Mouse (Mus musculus) small intestine, adult 2 months (tissue): ENCODE results near the gene Usp50. TPM values are rescaled to one million over a fixed set of nuclear protein-coding genes. Genes with fewer than 3 reads are reported as not detected.

ENCODE experiments used
- H3K27ac ChIP-seq: fragments of 200-500 bp; 2 replicates; pipeline ENCODE4 v1.5.1; 2012; ENCODE audit warnings: low read depth, low read length, control low read depth, inconsistent platforms; ENCODE audit not compliant: insufficient read depth
- H3K27me3 ChIP-seq: fragments of 200-500 bp; 2 replicates; pipeline ENCODE4 v1.6.1; 2012; ENCODE audit warnings: mild to moderate bottlenecking, moderate library complexity, low read length, inconsistent platforms; ENCODE audit not compliant: control insufficient read depth, insufficient read depth
- H3K36me3 ChIP-seq: fragments of 200-500 bp; 2 replicates; pipeline ENCODE4 v1.6.1; 2012; ENCODE audit warnings: mild to moderate bottlenecking, low read length, control low read depth, inconsistent platforms; ENCODE audit not compliant: control insufficient read depth, insufficient read depth
- H3K4me1 ChIP-seq: fragments of 200-500 bp; 2 replicates; pipeline ENCODE4 v1.6.1; 2012; ENCODE audit warnings: low read length, inconsistent platforms, mixed read lengths; ENCODE audit not compliant: control insufficient read depth, insufficient read depth, insufficient read length
- H3K4me3 ChIP-seq: fragments of 200-500 bp; 2 replicates; pipeline ENCODE4 v1.5.1; 2012; ENCODE audit warnings: low read depth, mild to moderate bottlenecking, control low read depth, inconsistent platforms, low read length, moderate library complexity
- CTCF ChIP-seq: fragments of 200-500 bp; IDR thresholded peaks from 2 replicates; pipeline ENCODE4 v1.5.1; 2012; ENCODE audit warnings: low read depth, mild to moderate bottlenecking, control low read depth, inconsistent platforms, low read length, moderate library complexity, mixed read lengths; ENCODE audit not compliant: insufficient replicate concordance, insufficient read length; ENCODE audit errors: extremely low read depth
- POLR2A ChIP-seq: fragments of 200-500 bp; IDR thresholded peaks from 2 replicates; pipeline ENCODE4 v1.6.1; 2012; ENCODE audit warnings: low read depth, mild to moderate bottlenecking, control low read depth, inconsistent platforms, low read length, moderate library complexity
- WGBS: fragments of 180-500 bp; shearing (Covaris S2); methylation state at CpG from one replicate; pipeline ENCODE4 v1.1.7; 2018; 5-methylcytosine and 5-hydroxymethylcytosine counted together
- polyA plus RNA-seq: library from polyadenylated mRNA; depleted of rRNA; stranded (reverse); fragments of >200 nt; gene quantifications from 2 replicates; pipeline ENCODE4 v1.2.3, GENCODE M21; 2012

The Usp50 gene
- polyA plus RNA-seq, 1 experiment: 0.52 TPM

- peaks cover 44% of the 10 kb centered on the region for H3K36me3 ChIP-seq
- no peak overlapping the region for H3K27ac ChIP-seq
- no peak for TF ChIP-seq POLR2A
- TF ChIP-seq CTCF: no peak
- H3K4me3 ChIP-seq: no peak overlapping the region
- no peaks in the 10 kb centered on the region for H3K27me3 ChIP-seq
- 63% methylated on average over 5 of the region's 5 CpGs for WGBS
- peaks cover 5% of the 10 kb centered on the region; the same call in 1 of the 2 replicates for H3K4me1 ChIP-seq
Observed at GRCm38 (mm10) chr2:126792611-126793010, 9.3 kb upstream of the Usp50 start.

DNA sequence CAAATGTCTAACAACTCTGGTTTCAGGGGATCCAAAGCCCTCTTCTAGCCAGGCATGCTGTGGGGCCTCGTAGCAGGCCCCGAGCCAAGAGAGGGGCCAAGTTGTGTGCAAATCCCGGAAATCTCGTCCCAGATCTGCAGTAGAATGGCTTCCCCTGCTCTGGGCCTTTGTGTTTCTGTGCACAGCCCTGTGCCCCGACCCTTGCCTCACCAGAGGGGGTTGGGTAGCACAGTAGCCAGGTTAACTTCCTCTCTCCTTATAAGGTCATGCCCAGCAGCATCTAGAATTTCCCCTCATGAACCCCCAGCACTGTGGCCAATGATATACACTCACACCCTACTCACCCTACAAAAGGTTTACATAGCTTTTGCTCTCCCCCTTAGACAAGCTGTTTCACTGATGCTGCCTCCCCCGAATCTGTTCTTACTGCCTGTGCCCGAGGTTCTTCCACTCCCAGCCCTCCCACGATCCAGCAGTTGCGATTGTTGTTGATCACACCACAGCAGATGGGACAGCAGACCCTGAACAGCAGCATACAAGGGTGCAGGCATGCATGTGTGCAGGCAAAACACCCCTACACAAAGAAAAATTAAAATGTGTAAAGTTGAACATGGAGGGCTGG lies 4.6 kb upstream of the Usp50 start:
- H3K27ac ChIP-seq: no peak overlapping the region

DNA sequence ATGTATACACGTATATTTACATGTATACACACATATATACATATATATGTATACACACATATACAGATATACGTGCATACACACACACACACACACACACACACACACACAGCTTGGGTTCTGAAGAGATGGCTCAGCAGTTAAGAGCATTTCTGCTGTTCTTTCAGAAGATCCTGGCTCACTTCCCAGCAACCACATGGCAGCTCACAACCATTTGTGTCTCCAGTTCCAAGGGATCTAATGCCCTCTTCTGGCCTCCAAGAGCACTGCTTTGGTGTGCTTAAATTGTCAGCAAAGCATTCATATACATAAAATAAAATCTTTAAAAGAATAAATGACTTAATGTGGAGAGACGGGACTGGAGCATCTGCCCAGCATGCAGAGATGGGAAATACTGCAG lies 837 bp downstream of the Usp50 start:
- H3K4me1 ChIP-seq: no peaks in the 10 kb centered on the region
- 74% methylated on average over 3 of the region's 3 CpGs for WGBS
- H3K27me3 ChIP-seq: no peaks in the 10 kb centered on the region
- no peak for TF ChIP-seq POLR2A
- H3K4me3 ChIP-seq: no peak overlapping the region
- H3K27ac ChIP-seq: no peak overlapping the region
- no peaks in the 10 kb centered on the region for H3K36me3 ChIP-seq

More for the DNA sequence above, 4.6 kb upstream of the Usp50 start:
- Histone ChIP-seq H3K36me3 (peaks cover 17% of the 10 kb centered on the region), H3K4me3 (no peak overlapping the region), H3K27me3 (no peaks in the 10 kb centered on the region), H3K4me1 (peaks cover 6% of the 10 kb centered on the region; the same call in 1 of the 2 replicates)
- TF ChIP-seq CTCF (no peak), POLR2A (no peak)
- WGBS: 27% methylated on average over 9 of the region's 9 CpGs

GRCm38 (mm10) chr2:126781478-126781877 lies 1.8 kb downstream of the Usp50 start:
- TF ChIP-seq CTCF: no peak
- no peak for TF ChIP-seq POLR2A
- Histone ChIP-seq H3K27me3 (no peaks in the 10 kb centered on the region), H3K4me1 (no peaks in the 10 kb centered on the region), H3K36me3 (no peaks in the 10 kb centered on the region), H3K4me3 (no peak overlapping the region), H3K27ac (no peak overlapping the region)
- WGBS: 90% methylated on average over 1 of the region's 1 CpGs

DNA sequence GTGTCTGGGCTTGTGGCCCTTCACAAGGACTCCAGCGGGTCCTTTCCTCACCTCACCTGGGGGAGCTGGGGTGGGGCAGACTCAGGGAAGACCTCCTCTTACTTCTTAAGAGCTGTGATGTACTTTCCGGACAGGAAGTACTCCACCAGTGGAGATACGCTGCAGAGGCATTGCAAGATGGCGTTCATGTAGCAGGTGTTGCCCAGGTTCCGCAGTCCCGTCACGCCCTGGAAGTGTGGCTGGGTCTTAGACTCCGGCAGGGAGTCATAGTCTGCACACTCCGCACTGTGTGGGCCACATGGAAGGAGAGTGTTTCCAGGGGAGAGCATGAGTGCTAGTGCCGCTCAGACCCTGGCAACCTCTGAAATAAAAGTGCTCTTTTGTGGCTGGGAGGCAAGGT lies 3.0 kb downstream of the Usp50 start:
- H3K4me1 ChIP-seq: no peaks in the 10 kb centered on the region

GRCm38 (mm10) chr2:126778806-126779205 lies 4.5 kb downstream of the Usp50 start:
- TF ChIP-seq CTCF: no peak
- Histone ChIP-seq H3K36me3 (no peaks in the 10 kb centered on the region), H3K27ac (no peak overlapping the region), H3K4me3 (no peak overlapping the region), H3K4me1 (no peaks in the 10 kb centered on the region), H3K27me3 (no peaks in the 10 kb centered on the region)
- 74% methylated on average over 4 of the region's 4 CpGs for WGBS

More for the DNA sequence above, 3.0 kb downstream of the Usp50 start:
- WGBS: 89% methylated on average over 10 of the region's 10 CpGs
- no peaks in the 10 kb centered on the region for H3K27me3 ChIP-seq
- no peak overlapping the region for H3K4me3 ChIP-seq
- no peak overlapping the region for H3K27ac ChIP-seq
- TF ChIP-seq CTCF: no peak
- TF ChIP-seq POLR2A: no peak
- no peaks in the 10 kb centered on the region for H3K36me3 ChIP-seq

GRCm38 (mm10) chr2:126776416-126776815 lies 6.9 kb downstream of the Usp50 start:
- no peaks in the 10 kb centered on the region for H3K4me1 ChIP-seq
- no peak overlapping the region for H3K4me3 ChIP-seq
- TF ChIP-seq POLR2A (no peak), CTCF (no peak)
- H3K27ac ChIP-seq: no peak overlapping the region
- H3K27me3 ChIP-seq: no peaks in the 10 kb centered on the region
- H3K36me3 ChIP-seq: no peaks in the 10 kb centered on the region
- WGBS: 27% methylated on average over 1 of the region's 1 CpGs

GRCm38 (mm10) chr2:126775951-126776350 lies 7.3 kb downstream of the Usp50 start:
- WGBS: 49% methylated on average over 4 of the region's 4 CpGs
- no peaks in the 10 kb centered on the region for H3K36me3 ChIP-seq
- no peaks in the 10 kb centered on the region for H3K4me1 ChIP-seq
- H3K27me3 ChIP-seq: no peaks in the 10 kb centered on the region
- no peak overlapping the region for H3K27ac ChIP-seq
- TF ChIP-seq POLR2A (no peak), CTCF (no peak)
- H3K4me3 ChIP-seq: no peak overlapping the region
